Mouse (Mus musculus) lung, embryonic 16.5 days (tissue): Measurements from ENCODE around the gene Plin3. TPM values are rescaled to one million over a fixed set of nuclear protein-coding genes. Genes with fewer than 3 reads are reported as not detected.

ENCODE experiments used
- ATAC-seq: fragments of 200-750 bp; cut with Nextera tagmentation; 2 replicates; pipeline ENCODE4 v1.8.0; 2017; ENCODE audit warnings: low read depth, mild to moderate bottlenecking, moderate library complexity
- H3K27ac ChIP-seq: fragments of 300-500 bp; sonication (generic); 2 replicates; pipeline ENCODE4 v1.5.1; 2014; ENCODE audit warnings: mild to moderate bottlenecking, control low read depth, low read length
- H3K27me3 ChIP-seq: fragments of 300-500 bp; sonication (generic); 2 replicates; pipeline ENCODE4 v1.6.1; 2014; ENCODE audit warnings: low read depth, low read length, mixed read lengths; ENCODE audit not compliant: control insufficient read depth, insufficient read depth
- H3K36me3 ChIP-seq: fragments of 300-500 bp; sonication (generic); 2 replicates; pipeline ENCODE4 v1.6.1; 2014; ENCODE audit warnings: low read length; ENCODE audit not compliant: control insufficient read depth, insufficient read depth
- H3K4me1 ChIP-seq: fragments of 300-500 bp; sonication (generic); replicated peaks from 2 replicates; pipeline ENCODE4 v1.6.1; 2014; ENCODE audit warnings: low read length, mixed read lengths; ENCODE audit not compliant: control insufficient read depth, insufficient read depth
- H3K4me2 ChIP-seq: fragments of 300-500 bp; sonication (generic); 2 replicates; pipeline ENCODE4 v1.6.1; 2014; ENCODE audit warnings: low read depth, low read length, control low read depth
- H3K4me3 ChIP-seq: fragments of 300-500 bp; sonication (generic); 2 replicates; pipeline ENCODE4 v1.5.1; 2014; ENCODE audit warnings: mild to moderate bottlenecking, low read length, control low read depth
- H3K9ac ChIP-seq: fragments of 300-500 bp; sonication (generic); 2 replicates; pipeline ENCODE4 v1.6.1; 2014; ENCODE audit warnings: low read length, control low read depth
- H3K9me3 ChIP-seq: fragments of 300-500 bp; sonication (generic); 2 replicates; pipeline ENCODE4 v1.6.1; 2016; ENCODE audit warnings: low read length; ENCODE audit not compliant: control insufficient read depth
- WGBS: fragments of 180-500 bp; shearing (Covaris S2); extraction: QIAGEN DNeasy Blood & Tissue Kit; methylation state at CpG from one replicate; pipeline ENCODE4 v1.1.7; 2014; 5-methylcytosine and 5-hydroxymethylcytosine counted together
- polyA plus RNA-seq: library from polyadenylated mRNA; unstranded; fragments of >200 nt; fragmentation: Nextera tagmentation; extraction: Ambion mirVana; gene quantifications from 2 replicates; pipeline ENCODE4 v1.2.1, GENCODE M21; 2015

Gene Plin3
- polyA plus RNA-seq, 1 experiment from 2014 or later, result 90.2 TPM

GRCm38 (mm10) chr17:56303847-56304586, 11.3 kb upstream of the Plin3 start:
- no peaks in the 10 kb centered on the region for H3K9me3 ChIP-seq
- H3K4me3 ChIP-seq, result peak overlapping the region; percentile 90
- ATAC-seq, result peak; percentile 92
- peak overlapping the region; percentile 98 for H3K4me2 ChIP-seq
- under 1% methylated on average over 68 of the region's 68 CpGs for WGBS
- no peaks in the 10 kb centered on the region for H3K27me3 ChIP-seq
- H3K9ac ChIP-seq, result peak overlapping the region; percentile 82
- H3K36me3 ChIP-seq, result peaks cover 6% of the 10 kb centered on the region
- H3K4me1 ChIP-seq, result peaks cover 41% of the 10 kb centered on the region
- peak overlapping the region; percentile 91 for H3K27ac ChIP-seq

GRCm38 (mm10) chr17:56303160-56303846, 10.6 kb upstream of the Plin3 start, which contains the start of gene Uhrf1:
Uhrf1 (plus strand) TSS chr17:56303321.
- H3K4me1 ChIP-seq, result peaks cover 37% of the 10 kb centered on the region
- no peaks in the 10 kb centered on the region for H3K27me3 ChIP-seq
- ATAC-seq, result peak; percentile 84
- WGBS, result under 1% methylated on average over 43 of the region's 43 CpGs
- no peaks in the 10 kb centered on the region for H3K9me3 ChIP-seq
- H3K4me3 ChIP-seq, result peak within 1 kb of the TSS; percentile 90
- H3K36me3 ChIP-seq, result peaks cover 4% of the 10 kb centered on the region; the same call in 1 of the 2 replicates
- peak within 1 kb of the TSS; percentile 82 for H3K9ac ChIP-seq
- peak within 1 kb of the TSS; percentile 91 for H3K27ac ChIP-seq
- peak within 1 kb of the TSS; percentile 98 for H3K4me2 ChIP-seq

DNA sequence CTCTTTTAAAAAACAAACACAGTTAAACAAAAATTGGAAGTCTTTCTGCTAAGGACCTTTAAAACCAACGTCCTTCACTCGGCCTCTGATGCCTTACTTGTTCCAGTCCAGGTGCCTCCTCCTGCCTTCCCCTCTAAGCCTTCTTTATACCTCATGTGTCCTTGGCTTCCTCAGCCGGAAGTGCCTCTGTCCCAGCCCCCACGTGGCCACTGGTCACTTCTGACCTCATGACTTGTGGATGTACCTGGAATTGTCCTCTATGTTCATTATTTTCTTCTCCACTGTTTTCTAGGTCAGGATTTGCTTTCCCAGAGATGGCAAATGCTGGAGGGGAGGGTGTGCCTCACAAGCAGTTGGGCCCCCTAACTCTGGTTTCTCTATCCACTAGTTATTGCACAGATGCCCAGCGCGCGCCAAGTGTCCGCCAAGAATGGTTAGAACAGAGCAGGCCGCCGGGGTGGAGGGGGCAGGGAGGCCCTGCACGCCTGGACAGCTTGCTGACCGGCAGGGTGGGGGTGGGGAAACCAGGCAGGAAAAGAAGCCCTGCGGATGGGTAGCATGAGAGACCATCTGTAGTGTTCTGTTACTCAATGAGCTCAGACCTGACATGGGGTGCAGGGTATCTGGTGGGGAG, 9.8 kb upstream of the Plin3 start:
- peak overlapping the region; percentile 98 for H3K4me2 ChIP-seq
- ATAC-seq, result peak; percentile 31
- H3K4me3 ChIP-seq, result peak overlapping the region; percentile 90; the same call in 1 of the 2 replicates
- no peaks in the 10 kb centered on the region for H3K27me3 ChIP-seq
- H3K4me1 ChIP-seq, result peaks cover 30% of the 10 kb centered on the region
- H3K9ac ChIP-seq, result peak overlapping the region; percentile 59
- peaks cover 2% of the 10 kb centered on the region; the same call in 1 of the 2 replicates for H3K36me3 ChIP-seq
- WGBS, result 25% methylated on average over 13 of the region's 13 CpGs
- H3K27ac ChIP-seq, result peak overlapping the region; percentile 91
- H3K9me3 ChIP-seq, result no peaks in the 10 kb centered on the region

DNA sequence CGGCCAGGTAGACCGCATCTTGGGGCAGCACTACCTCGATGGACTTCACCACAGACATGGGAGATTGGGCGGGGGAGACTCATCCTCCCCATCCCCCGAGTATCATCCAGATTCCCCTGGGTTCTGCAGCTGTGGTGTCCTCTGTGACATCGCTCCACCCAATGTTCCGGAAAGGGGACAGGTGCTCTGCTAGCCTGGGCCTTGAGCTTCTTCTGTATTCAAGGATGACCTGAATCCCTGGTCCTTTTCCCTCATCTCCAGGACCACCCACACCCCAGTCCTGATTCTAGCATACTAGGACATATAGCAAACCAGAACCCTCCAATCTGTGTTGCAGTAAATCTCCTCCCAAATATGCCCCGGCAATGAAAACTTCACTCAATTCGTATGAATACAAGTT, 7.5 kb upstream of the Plin3 start, which contains the start of gene Arrdc5:
Gene Arrdc5 (minus strand): TSS at position 101 of the 400 bp plus-strand sequence.
- H3K4me1 ChIP-seq, result peaks cover 14% of the 10 kb centered on the region
- no peak for ATAC-seq
- H3K9me3 ChIP-seq, result no peaks in the 10 kb centered on the region
- H3K27me3 ChIP-seq, result no peaks in the 10 kb centered on the region
- H3K36me3 ChIP-seq, result no peaks in the 10 kb centered on the region
- H3K9ac ChIP-seq, result no peak within 1 kb of the TSS
- H3K4me3 ChIP-seq, result no peak within 1 kb of the TSS
- no peak within 1 kb of the TSS for H3K27ac ChIP-seq
- H3K4me2 ChIP-seq, result no peak within 1 kb of the TSS
- WGBS, result 89% methylated on average over 9 of the region's 9 CpGs

DNA sequence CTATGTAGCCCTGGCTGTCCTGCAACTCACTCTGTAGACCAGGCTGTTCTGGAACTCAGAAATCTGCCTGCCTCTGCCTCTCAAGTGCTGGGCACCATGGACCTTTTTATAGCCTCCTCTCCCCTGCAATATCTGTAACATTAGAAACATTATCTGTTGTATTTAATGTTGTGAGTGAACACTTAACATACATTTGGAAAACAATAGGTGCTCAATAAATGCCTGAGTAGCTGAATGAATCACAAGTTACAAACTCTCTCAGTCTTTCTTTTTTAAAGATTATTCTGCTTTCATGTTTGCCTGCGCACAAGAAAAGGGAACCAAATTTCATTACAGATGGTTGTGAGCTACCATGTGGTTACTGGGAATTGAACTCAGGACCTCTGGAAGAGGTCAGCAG, 5.6 kb upstream of the Plin3 start:
- Histone ChIP-seq H3K36me3 (no peaks in the 10 kb centered on the region), H3K27ac (no peak overlapping the region), H3K4me1 (peaks cover 7% of the 10 kb centered on the region), H3K9ac (no peak overlapping the region), H3K4me3 (no peak overlapping the region), H3K27me3 (no peaks in the 10 kb centered on the region), H3K9me3 (no peaks in the 10 kb centered on the region), H3K4me2 (no peak overlapping the region)
- 94% methylated on average over 1 of the region's 1 CpGs for WGBS
- no peak for ATAC-seq

DNA sequence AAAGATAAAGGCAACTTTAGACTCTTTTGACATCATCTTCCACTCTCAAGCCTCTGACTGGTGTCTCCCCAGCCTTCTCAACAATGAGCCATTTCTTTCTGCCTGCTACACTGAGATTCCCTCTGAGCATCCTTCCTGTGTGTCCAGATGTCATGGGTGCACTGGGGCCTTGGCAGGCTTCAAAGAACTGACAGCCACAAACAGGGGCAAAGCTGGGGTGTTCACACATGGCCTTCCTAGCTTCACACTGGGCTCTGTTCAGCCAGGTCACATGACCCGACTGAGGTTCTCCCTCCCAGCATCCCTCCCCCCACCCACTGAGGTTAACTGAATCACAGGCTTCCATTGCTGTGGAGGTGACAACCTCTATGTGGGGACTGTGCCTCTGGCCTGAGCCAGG, 3.5 kb upstream of the Plin3 start:
- 40% methylated on average over 1 of the region's 1 CpGs for WGBS

GRCm38 (mm10) chr17:56294241-56294640, 1.6 kb upstream of the Plin3 start:
- no peaks in the 10 kb centered on the region for H3K27me3 ChIP-seq
- ATAC-seq, result no peak
- H3K27ac ChIP-seq, result no peak overlapping the region
- no peaks in the 10 kb centered on the region for H3K36me3 ChIP-seq
- H3K4me3 ChIP-seq, result no peak overlapping the region
- no peak overlapping the region for H3K9ac ChIP-seq
- H3K4me2 ChIP-seq, result no peak overlapping the region
- no peaks in the 10 kb centered on the region for H3K9me3 ChIP-seq
- peaks cover 12% of the 10 kb centered on the region for H3K4me1 ChIP-seq
- 86% methylated on average over 19 of the region's 19 CpGs for WGBS

More for the DNA sequence above, 3.5 kb upstream of the Plin3 start:
- Histone ChIP-seq H3K4me1 (0 out of 2 replicates have a peak, but pooled peaks cover 2% of the 10 kb centered on the region), H3K9ac (no peak overlapping the region), H3K36me3 (no peaks in the 10 kb centered on the region), H3K4me2 (no peak overlapping the region), H3K9me3 (no peaks in the 10 kb centered on the region), H3K27me3 (no peaks in the 10 kb centered on the region), H3K4me3 (no peak overlapping the region), H3K27ac (no peak overlapping the region)
- no peak for ATAC-seq

DNA sequence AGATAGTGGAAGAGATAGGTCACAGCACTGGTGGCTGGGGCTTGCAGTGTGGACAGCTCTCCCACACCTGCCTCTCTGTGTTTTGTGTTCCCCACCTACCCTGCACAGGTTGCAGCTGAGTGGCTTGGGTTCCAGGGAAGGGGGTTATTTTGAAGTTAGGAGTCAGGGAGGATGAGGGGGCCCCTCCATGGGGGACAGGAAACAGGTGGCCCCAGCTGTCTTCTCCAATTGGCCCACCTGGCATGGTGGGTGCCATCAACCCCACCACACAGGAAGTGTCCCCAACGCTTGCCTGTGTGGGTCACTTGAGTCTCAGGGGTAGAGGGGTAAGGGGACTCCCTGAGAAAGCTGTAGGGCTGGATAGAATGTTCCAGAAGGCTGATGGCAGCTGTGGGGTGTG, 618 bp upstream of the Plin3 start:
- H3K36me3 ChIP-seq, result no peaks in the 10 kb centered on the region
- H3K27ac ChIP-seq, result no peak overlapping the region
- H3K9ac ChIP-seq, result no peak overlapping the region
- WGBS, result 50% methylated on average over 1 of the region's 1 CpGs
- H3K4me3 ChIP-seq, result no peak overlapping the region
- ATAC-seq, result no peak
- H3K9me3 ChIP-seq, result no peaks in the 10 kb centered on the region
- H3K4me1 ChIP-seq, result peaks cover 19% of the 10 kb centered on the region
- no peaks in the 10 kb centered on the region for H3K27me3 ChIP-seq
- no peak overlapping the region for H3K4me2 ChIP-seq
